Mouse (Mus musculus) embryonic fibroblast, embryonic 13.5 days (primary cell): ENCODE results near the gene Phf6.
"Not testable (repeated sequence)": the region's sequence is repeated elsewhere in the genome, so short reads cannot be mapped to it uniquely, and the experiment has no call there.

Source experiments
- CTCF ChIP-seq: IDR thresholded peaks from 2 replicates; pipeline ENCODE4 v1.5.1; 2011; ENCODE audit warnings: mild to moderate bottlenecking, control low read depth, low read length, moderate library complexity, borderline replicate concordance; ENCODE audit not compliant: insufficient read depth
- POLR2A ChIP-seq: IDR thresholded peaks from 2 replicates; pipeline ENCODE4 v1.6.1; 2011; ENCODE audit warnings: low read depth, mild to moderate bottlenecking, control low read depth, low read length, moderate library complexity

- not testable (repeated sequence) for TF ChIP-seq CTCF, POLR2A
Measured at GRCm38 (mm10) chrX:52898486-52898885, 13.6 kb upstream of the Phf6 start.
